Mouse (Mus musculus): ENCODE results near the gene Morc2a. TPM values are rescaled to one million over a fixed set of nuclear protein-coding genes. Genes with fewer than 3 reads are reported as not detected.
A peak's percentile ranks its signal among the peaks of the same experiment; 100 is the strongest.

The Morc2a gene
- polyA plus RNA-seq, 1 experiment from 2014 or later: 35.7 TPM

GRCm38 (mm10) chr11:3684723-3685430, 35.9 kb downstream of the Morc2a start:
- Histone ChIP-seq H3K4me3 (no peak overlapping the region), H3K9ac (no peak overlapping the region), H3K4me1 (no peaks in the 10 kb centered on the region), H3K27me3 (no peaks in the 10 kb centered on the region), H3K9me3 (no peaks in the 10 kb centered on the region), H3K4me2 (no peak overlapping the region), H3K27ac (no peak overlapping the region), H3K36me3 (peaks cover 92% of the 10 kb centered on the region)
- WGBS: 89% methylated on average over 5 of the region's 5 CpGs
- no peak for ATAC-seq (ENCODE audit: insufficient number of reproducible peaks, insufficient read depth, low FRiP score, low TSS enrichment, low read depth)

GRCm38 (mm10) chr11:3685431-3685830, 36.4 kb downstream of the Morc2a start:
- Histone ChIP-seq H3K4me3 (no peak overlapping the region), H3K4me2 (no peak overlapping the region), H3K9ac (no peak overlapping the region), H3K9me3 (no peaks in the 10 kb centered on the region), H3K4me1 (no peaks in the 10 kb centered on the region), H3K27ac (no peak overlapping the region), H3K36me3 (peaks cover 92% of the 10 kb centered on the region), H3K27me3 (no peaks in the 10 kb centered on the region)
- ATAC-seq (ENCODE audit: insufficient number of reproducible peaks, insufficient read depth, low FRiP score, low TSS enrichment, low read depth): no peak
- WGBS: 91% methylated on average over 8 of the region's 8 CpGs

- 94% methylated on average over 2 of the region's 2 CpGs for WGBS
- Histone ChIP-seq H3K4me3 (no peak overlapping the region), H3K27me3 (no peaks in the 10 kb centered on the region), H3K4me2 (no peak overlapping the region), H3K9ac (no peak overlapping the region), H3K36me3 (peaks cover 92% of the 10 kb centered on the region), H3K27ac (no peak overlapping the region), H3K4me1 (no peaks in the 10 kb centered on the region), H3K9me3 (no peaks in the 10 kb centered on the region)
- no peak for ATAC-seq (ENCODE audit: insufficient number of reproducible peaks, insufficient read depth, low FRiP score, low TSS enrichment, low read depth)
These were observed 37.3 kb downstream of the Morc2a start for GRCm38 (mm10) chr11:3686318-3686717.

- 91% methylated on average over 2 of the region's 2 CpGs for WGBS
- peaks cover 94% of the 10 kb centered on the region for H3K36me3 ChIP-seq
- no peak for ATAC-seq (ENCODE audit: insufficient number of reproducible peaks, insufficient read depth, low FRiP score, low TSS enrichment, low read depth)
These were observed 37.9 kb downstream of the Morc2a start for GRCm38 (mm10) chr11:3686885-3687284.

GRCm38 (mm10) chr11:3691746-3692145, 42.8 kb downstream of the Morc2a start:
- 87% methylated on average over 2 of the region's 2 CpGs for WGBS

More at GRCm38 (mm10) chr11:3686885-3687284, 37.9 kb downstream of the Morc2a start:
- H3K9ac ChIP-seq: no peak overlapping the region
- H3K4me1 ChIP-seq: no peaks in the 10 kb centered on the region
- H3K4me3 ChIP-seq: no peak overlapping the region
- H3K27me3 ChIP-seq: no peaks in the 10 kb centered on the region
- H3K4me2 ChIP-seq: no peak overlapping the region
- H3K9me3 ChIP-seq: no peaks in the 10 kb centered on the region
- H3K27ac ChIP-seq: no peak overlapping the region

GRCm38 (mm10) chr11:3696086-3696616, 47.2 kb downstream of the Morc2a start:
- no peak overlapping the region for H3K9ac ChIP-seq
- no peak overlapping the region for H3K4me3 ChIP-seq
- H3K4me2 ChIP-seq: no peak overlapping the region
- ATAC-seq (ENCODE audit: insufficient number of reproducible peaks, insufficient read depth, low FRiP score, low TSS enrichment, low read depth): no peak
- no peaks in the 10 kb centered on the region for H3K4me1 ChIP-seq
- no peak overlapping the region for H3K27ac ChIP-seq
- 83% methylated on average over 5 of the region's 5 CpGs for WGBS
- H3K27me3 ChIP-seq: no peaks in the 10 kb centered on the region
- peaks cover 27% of the 10 kb centered on the region for H3K36me3 ChIP-seq
- H3K9me3 ChIP-seq: no peaks in the 10 kb centered on the region

More at GRCm38 (mm10) chr11:3691746-3692145, 42.8 kb downstream of the Morc2a start:
- H3K4me1 ChIP-seq: no peaks in the 10 kb centered on the region
- no peak overlapping the region for H3K9ac ChIP-seq
- H3K4me2 ChIP-seq: no peak overlapping the region
- peaks cover 70% of the 10 kb centered on the region for H3K36me3 ChIP-seq
- no peak for ATAC-seq (ENCODE audit: insufficient number of reproducible peaks, insufficient read depth, low FRiP score, low TSS enrichment, low read depth)
- no peak overlapping the region for H3K27ac ChIP-seq
- H3K9me3 ChIP-seq: no peaks in the 10 kb centered on the region
- no peak overlapping the region for H3K4me3 ChIP-seq
- no peaks in the 10 kb centered on the region for H3K27me3 ChIP-seq

- WGBS: 85% methylated on average over 3 of the region's 3 CpGs
- no peak overlapping the region for H3K4me2 ChIP-seq
- no peaks in the 10 kb centered on the region for H3K4me1 ChIP-seq
- no peaks in the 10 kb centered on the region for H3K9me3 ChIP-seq
- H3K36me3 ChIP-seq: peaks cover 15% of the 10 kb centered on the region
- ATAC-seq (ENCODE audit: insufficient number of reproducible peaks, insufficient read depth, low FRiP score, low TSS enrichment, low read depth): no peak
- H3K9ac ChIP-seq: no peak overlapping the region
- H3K27ac ChIP-seq: no peak overlapping the region
- H3K27me3 ChIP-seq: no peaks in the 10 kb centered on the region
- no peak overlapping the region for H3K4me3 ChIP-seq
These were observed 48.5 kb downstream of the Morc2a start for GRCm38 (mm10) chr11:3697441-3697840.

- Histone ChIP-seq H3K4me2 (no peak overlapping the region), H3K27me3 (peaks cover 8% of the 10 kb centered on the region; the same call in 1 of the 2 replicates)
- 57% methylated on average over 7 of the region's 7 CpGs for WGBS
These were observed 54.4 kb downstream of the Morc2a start for GRCm38 (mm10) chr11:3703089-3703992.

GRCm38 (mm10) chr11:3704404-3704803, 55.4 kb downstream of the Morc2a start:
- H3K27ac ChIP-seq: no peak overlapping the region
- H3K9ac ChIP-seq: no peak overlapping the region
- ATAC-seq (ENCODE audit: insufficient number of reproducible peaks, insufficient read depth, low FRiP score, low TSS enrichment, low read depth): no peak
- H3K27me3 ChIP-seq: peaks cover 8% of the 10 kb centered on the region; the same call in 1 of the 2 replicates
- WGBS: 79% methylated on average over 8 of the region's 8 CpGs
- no peaks in the 10 kb centered on the region for H3K9me3 ChIP-seq
- H3K36me3 ChIP-seq: no peaks in the 10 kb centered on the region
- H3K4me2 ChIP-seq: no peak overlapping the region
- no peak overlapping the region for H3K4me3 ChIP-seq
- peaks cover 6% of the 10 kb centered on the region; the same call in 1 of the 2 replicates for H3K4me1 ChIP-seq

More at GRCm38 (mm10) chr11:3703089-3703992, 54.4 kb downstream of the Morc2a start:
- no peak overlapping the region for H3K9ac ChIP-seq
- H3K4me3 ChIP-seq: no peak overlapping the region
- H3K27ac ChIP-seq: no peak overlapping the region
- peak; percentile 56; the same call in 1 of the 2 replicates for ATAC-seq (ENCODE audit: insufficient number of reproducible peaks, insufficient read depth, low FRiP score, low TSS enrichment, low read depth)
- no peaks in the 10 kb centered on the region for H3K9me3 ChIP-seq
- peaks cover 6% of the 10 kb centered on the region; the same call in 1 of the 2 replicates for H3K4me1 ChIP-seq
- no peaks in the 10 kb centered on the region for H3K36me3 ChIP-seq

- Histone ChIP-seq H3K9ac (no peak overlapping the region), H3K36me3 (no peaks in the 10 kb centered on the region), H3K27ac (no peak overlapping the region), H3K4me1 (peaks cover 6% of the 10 kb centered on the region; the same call in 1 of the 2 replicates), H3K4me2 (no peak overlapping the region), H3K9me3 (no peaks in the 10 kb centered on the region), H3K27me3 (peaks cover 8% of the 10 kb centered on the region; the same call in 1 of the 2 replicates), H3K4me3 (no peak overlapping the region)
- ATAC-seq (ENCODE audit: insufficient number of reproducible peaks, insufficient read depth, low FRiP score, low TSS enrichment, low read depth): no peak
- 72% methylated on average over 8 of the region's 8 CpGs for WGBS
These were observed 58.1 kb downstream of the Morc2a start for GRCm38 (mm10) chr11:3707057-3707456.

- Histone ChIP-seq H3K9ac (no peak overlapping the region), H3K4me2 (no peak overlapping the region), H3K27me3 (peaks cover 3% of the 10 kb centered on the region; the same call in 1 of the 2 replicates), H3K9me3 (no peaks in the 10 kb centered on the region), H3K4me3 (no peak overlapping the region), H3K4me1 (peaks cover under 1% of the 10 kb centered on the region; the same call in 1 of the 2 replicates), H3K36me3 (no peaks in the 10 kb centered on the region), H3K27ac (no peak overlapping the region)
- 74% methylated on average over 14 of the region's 14 CpGs for whole genome bisulfite sequencing
- no peak for ATAC-seq (ENCODE audit: insufficient number of reproducible peaks, insufficient read depth, low FRiP score, low TSS enrichment, low read depth)
These were observed 61.2 kb downstream of the Morc2a start for GRCm38 (mm10) chr11:3710203-3710602.

Data from embryonic facial prominence, embryonic 13.5 days (tissue).